Mouse (Mus musculus) CH12.LX (cell line): ENCODE data around the gene Ankrd39.

Experiments
- CTCF ChIP-seq, 2 experiments: IDR thresholded peaks in 1 of 2; conservative IDR thresholded peaks in 1 of 2; 2 replicates each; pipeline ENCODE4 v1.5.1; 2011 to 2012; ENCODE audit warnings: low read depth in 2 of 2, low read length in 2 of 2, improper control_type of control experiment in 1 of 2, inconsistent platforms in 1 of 2, mild to moderate bottlenecking in 1 of 2, moderate library complexity in 1 of 2
- EP300 ChIP-seq: IDR thresholded peaks from 2 replicates; pipeline ENCODE4 v1.6.1; 2011; ENCODE audit warnings: low read length, improper control_type of control experiment
- MAX ChIP-seq: IDR thresholded peaks from 2 replicates; pipeline ENCODE4 v1.6.1; 2011; ENCODE audit warnings: low read length, improper control_type of control experiment

DNA sequence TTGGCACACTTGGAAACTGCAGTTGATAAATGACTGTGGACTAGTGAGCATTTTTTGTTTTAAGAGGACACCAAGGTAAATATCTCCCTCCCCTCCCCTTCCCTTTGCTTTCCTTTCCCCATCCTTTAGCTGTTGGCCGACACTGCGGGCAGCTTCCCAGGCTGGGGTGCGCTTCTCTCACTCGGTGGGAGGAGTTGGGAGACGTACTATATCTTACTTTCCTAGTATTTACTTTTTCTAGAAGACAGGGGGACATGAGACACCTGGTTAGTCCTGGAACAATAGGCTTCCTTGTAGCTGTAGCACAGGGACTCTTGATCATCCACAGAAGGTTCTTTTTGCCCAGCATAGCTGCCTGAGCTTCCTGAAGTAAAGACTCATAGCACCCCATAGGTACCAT lies 23.2 kb downstream of the Ankrd39 start:
- no peak for TF ChIP-seq MAX
- no peak for TF ChIP-seq CTCF (conservative IDR thresholded peaks at IDR 0.05 in 1 of 2, IDR thresholded peaks at IDR 0.05 in 1 of 2; ENCODE audit: low read depth in 2 of 2, low read length in 2 of 2)
- TF ChIP-seq EP300 = no peak
